Mouse (Mus musculus): ENCODE results near the gene Cluap1. TPM values are rescaled to one million over a fixed set of nuclear protein-coding genes. Genes with fewer than 3 reads are reported as not detected.

Gene Cluap1
- polyA plus RNA-seq (2014; fragmentation: Illumina TruSeq; extraction: RNeasy Lipid Tissue Mini Kit (QIAGEN cat#74804); ENCODE audit: low read depth, low replicate concordance): 16.3 TPM

DNA sequence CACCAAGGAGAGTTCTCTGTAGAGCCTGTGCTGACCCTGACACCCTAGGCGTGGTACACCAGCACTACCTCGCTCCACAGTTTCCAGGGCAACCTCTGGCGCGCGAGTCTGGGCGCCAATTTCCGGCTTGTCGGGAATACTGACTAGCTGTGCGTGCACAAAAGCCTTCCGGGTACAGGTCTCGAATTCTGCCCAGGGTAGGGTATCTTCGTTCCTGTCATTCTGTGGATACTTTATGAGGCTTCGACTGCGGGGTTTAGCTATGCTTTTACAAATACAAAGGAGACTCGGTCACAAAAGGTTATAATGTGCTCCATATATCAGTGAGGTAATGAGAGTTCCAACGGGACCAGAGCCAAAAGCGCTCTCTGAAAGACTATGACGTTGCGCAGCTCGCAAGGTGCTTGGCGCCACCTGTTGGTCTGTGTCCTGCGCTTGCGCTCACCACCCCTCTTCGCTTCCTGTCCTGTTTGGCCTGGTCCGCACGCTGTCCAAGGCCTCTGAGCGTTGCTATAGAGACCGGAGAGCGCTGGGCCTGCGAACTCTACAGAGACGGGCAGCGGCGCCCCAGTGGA lies at the start of gene Cluap1, which contains the start of gene 1700037C18Rik:
TSS of gene Cluap1 (plus strand) at position 265 of the 575 bp plus-strand sequence.
TSS of gene 1700037C18Rik (minus strand) at position 153 of the 575 bp plus-strand sequence.

GRCm38 (mm10) chr16:3872216-3873047 lies 36.2 kb upstream of the Cluap1 start, which contains the start of gene Naa60:
Gene Naa60, plus strand, starts transcription at chr16:3872375.

GRCm38 (mm10) chr16:3884201-3885064 lies 24.2 kb upstream of the Cluap1 start, which contains the start of the genes Zfp597 and Gm20695:
Gene Zfp597, minus strand, starts transcription at chr16:3884561.
Gene Gm20695, plus strand, starts transcription at chr16:3884648.

GRCm38 (mm10) chr16:3976251-3976671 lies 67.7 kb downstream of the Cluap1 start, which contains the start of gene Nlrc3:
Gene Nlrc3, minus strand, starts transcription at chr16:3976632.

Other genes starting within 250 kb of the Cluap1 start
- gene Mefv, start 190.7 kb upstream of the Cluap1 start, polyA plus RNA-seq (2014; fragmentation: Illumina TruSeq; extraction: RNeasy Lipid Tissue Mini Kit (QIAGEN cat#74804); ENCODE audit: low read depth, low replicate concordance): not detected
- gene Zfp263, start 164.7 kb upstream of the Cluap1 start, polyA plus RNA-seq (2014; fragmentation: Illumina TruSeq; extraction: RNeasy Lipid Tissue Mini Kit (QIAGEN cat#74804); ENCODE audit: low read depth, low replicate concordance): 13.6 TPM
- not detected for gene Olfr15, start 77.9 kb upstream of the Cluap1 start, polyA plus RNA-seq (2014; fragmentation: Illumina TruSeq; extraction: RNeasy Lipid Tissue Mini Kit (QIAGEN cat#74804); ENCODE audit: low read depth, low replicate concordance)
- gene Zfp174, start 61.5 kb upstream of the Cluap1 start, polyA plus RNA-seq (2014; fragmentation: Illumina TruSeq; extraction: RNeasy Lipid Tissue Mini Kit (QIAGEN cat#74804); ENCODE audit: low read depth, low replicate concordance): 1.7 TPM
- 58.3 TPM for gene Naa60, start 36.4 kb upstream of the Cluap1 start, polyA plus RNA-seq (2014; fragmentation: Illumina TruSeq; extraction: RNeasy Lipid Tissue Mini Kit (QIAGEN cat#74804); ENCODE audit: low read depth, low replicate concordance)
- 8.6 TPM for gene Zfp597, start 24.2 kb upstream of the Cluap1 start, polyA plus RNA-seq (2014; fragmentation: Illumina TruSeq; extraction: RNeasy Lipid Tissue Mini Kit (QIAGEN cat#74804); ENCODE audit: low read depth, low replicate concordance)
- 1.6 TPM for gene Gm20695, start 24.2 kb upstream of the Cluap1 start, polyA plus RNA-seq (2014; fragmentation: Illumina TruSeq; extraction: RNeasy Lipid Tissue Mini Kit (QIAGEN cat#74804); ENCODE audit: low read depth, low replicate concordance)
- 3.6 TPM for gene 1700037C18Rik, start 112 bp upstream of the Cluap1 start, polyA plus RNA-seq (2014; fragmentation: Illumina TruSeq; extraction: RNeasy Lipid Tissue Mini Kit (QIAGEN cat#74804); ENCODE audit: low read depth, low replicate concordance)
- 1.2 TPM for gene Nlrc3, start 67.8 kb downstream of the Cluap1 start, polyA plus RNA-seq (2014; fragmentation: Illumina TruSeq; extraction: RNeasy Lipid Tissue Mini Kit (QIAGEN cat#74804); ENCODE audit: low read depth, low replicate concordance)
- 9.7 TPM for gene Slx4, start 95.0 kb downstream of the Cluap1 start, polyA plus RNA-seq (2014; fragmentation: Illumina TruSeq; extraction: RNeasy Lipid Tissue Mini Kit (QIAGEN cat#74804); ENCODE audit: low read depth, low replicate concordance)
- gene Dnase1, start 128.1 kb downstream of the Cluap1 start, polyA plus RNA-seq (2014; fragmentation: Illumina TruSeq; extraction: RNeasy Lipid Tissue Mini Kit (QIAGEN cat#74804); ENCODE audit: low read depth, low replicate concordance): not detected
- 154 TPM for gene Trap1, start 169.0 kb downstream of the Cluap1 start, polyA plus RNA-seq (2014; fragmentation: Illumina TruSeq; extraction: RNeasy Lipid Tissue Mini Kit (QIAGEN cat#74804); ENCODE audit: low read depth, low replicate concordance)